Mouse (Mus musculus): ENCODE measurements around the gene Pias3.

GRCm38 (mm10) chr3:96708684-96709064 lies 12.5 kb downstream of the Pias3 start:
- TF ChIP-seq CTCF (IDR thresholded peaks at IDR 0.05; ENCODE audit: low read depth) (no peak), EP300 (IDR thresholded peaks at IDR 0.05; ENCODE audit: low read depth) (no peak)
